Mouse (Mus musculus) midbrain, postnatal 0 days (tissue): ENCODE data around the gene Elf3. TPM values are rescaled to one million over a fixed set of nuclear protein-coding genes. Genes with fewer than 3 reads are reported as not detected.
"Not testable (repeated sequence)": the region's sequence is repeated elsewhere in the genome, so short reads cannot be mapped to it uniquely, and the experiment has no call there.

ENCODE experiments used
- ATAC-seq: fragments of 200-750 bp; cut with Nextera tagmentation; 2 replicates; pipeline ENCODE4 v1.8.0; 2017; ENCODE audit warnings: moderate number of reproducible peaks, mild to moderate bottlenecking, moderate TSS enrichment, moderate library complexity; ENCODE audit not compliant: low FRiP score
- DNase-seq: peaks from one replicate; pipeline ENCODE4 v3.0.0-alpha.2; 2015; ENCODE audit warnings: low spot score
- H3K27ac ChIP-seq: fragments of 300-500 bp; sonication (generic); 2 replicates; pipeline ENCODE4 v1.5.1; 2014; ENCODE audit warnings: low read depth, mild to moderate bottlenecking, low read length, mixed read lengths
- H3K27me3 ChIP-seq: fragments of 300-500 bp; sonication (generic); 2 replicates; pipeline ENCODE4 v1.6.1; 2014; ENCODE audit warnings: low read length, control low read depth, mixed read lengths; ENCODE audit not compliant: insufficient read depth
- H3K36me3 ChIP-seq: fragments of 300-500 bp; sonication (generic); 2 replicates; pipeline ENCODE4 v1.6.1; 2014; ENCODE audit warnings: low read length, control low read depth, mixed read lengths; ENCODE audit not compliant: insufficient read depth
- H3K4me1 ChIP-seq: fragments of 300-500 bp; sonication (generic); 2 replicates; pipeline ENCODE4 v1.6.1; 2014; ENCODE audit warnings: mild to moderate bottlenecking, control low read depth, antibody characterized with exemption, low read length, mixed read lengths; ENCODE audit not compliant: insufficient read depth
- H3K4me2 ChIP-seq: fragments of 300-500 bp; sonication (generic); 2 replicates; pipeline ENCODE4 v1.6.1; 2014; ENCODE audit warnings: low read depth, mild to moderate bottlenecking, low read length, mixed read lengths; ENCODE audit not compliant: poor library complexity, severe bottlenecking
- H3K4me3 ChIP-seq: fragments of 300-500 bp; sonication (generic); 2 replicates; pipeline ENCODE4 v1.5.1; 2014; ENCODE audit warnings: low read depth, mild to moderate bottlenecking, low read length, moderate library complexity
- H3K9ac ChIP-seq: fragments of 300-500 bp; sonication (generic); replicated peaks from 2 replicates; pipeline ENCODE4 v1.6.1; 2014; ENCODE audit warnings: mild to moderate bottlenecking, low read length, moderate library complexity, mixed read lengths; ENCODE audit not compliant: poor library complexity, severe bottlenecking
- H3K9me3 ChIP-seq: fragments of 300-500 bp; sonication (generic); 2 replicates; pipeline ENCODE4 v1.6.1; 2016; ENCODE audit warnings: low read length, control low read depth
- CTCF ChIP-seq: IDR thresholded peaks from 2 replicates; pipeline ENCODE4 v1.5.1; 2016; ENCODE audit warnings: antibody characterized with exemption, mild to moderate bottlenecking
- WGBS: fragments of 180-500 bp; shearing (Covaris S2); extraction: QIAGEN DNeasy Blood & Tissue Kit; methylation state at CpG from one replicate; pipeline ENCODE4 v1.1.7; 2014; 5-methylcytosine and 5-hydroxymethylcytosine counted together
- polyA plus RNA-seq: library from polyadenylated mRNA; unstranded; fragments of >200 nt; fragmentation: Nextera tagmentation; extraction: Ambion mirVana; gene quantifications from 2 replicates; pipeline ENCODE4 v1.2.1, GENCODE M21; 2015
- total RNA-seq: library from RNA; depleted of rRNA; stranded (reverse); fragments of >200 nt; gene quantifications from 2 replicates; pipeline ENCODE4 v1.2.3, GENCODE M21; 2014

Gene Elf3
- total and polyA plus RNA-seq, 2 experiments from 2014 or later, result 0.60 to 0.77 TPM

GRCm38 (mm10) chr1:135250706-135251105, 7.7 kb downstream of the Elf3 start:
- Histone ChIP-seq H3K27me3 (no peaks in the 10 kb centered on the region), H3K4me1 (no peaks in the 10 kb centered on the region), H3K4me3 (no peak overlapping the region), H3K9ac (no peak overlapping the region), H3K36me3 (no peaks in the 10 kb centered on the region), H3K27ac (no peak overlapping the region), H3K9me3 (no peaks in the 10 kb centered on the region), H3K4me2 (no peak overlapping the region)
- TF ChIP-seq CTCF, result no peak
- ATAC-seq, result no peak
- no peak for DNase-seq
- WGBS, result 83% methylated on average over 2 of the region's 3 CpGs

DNA sequence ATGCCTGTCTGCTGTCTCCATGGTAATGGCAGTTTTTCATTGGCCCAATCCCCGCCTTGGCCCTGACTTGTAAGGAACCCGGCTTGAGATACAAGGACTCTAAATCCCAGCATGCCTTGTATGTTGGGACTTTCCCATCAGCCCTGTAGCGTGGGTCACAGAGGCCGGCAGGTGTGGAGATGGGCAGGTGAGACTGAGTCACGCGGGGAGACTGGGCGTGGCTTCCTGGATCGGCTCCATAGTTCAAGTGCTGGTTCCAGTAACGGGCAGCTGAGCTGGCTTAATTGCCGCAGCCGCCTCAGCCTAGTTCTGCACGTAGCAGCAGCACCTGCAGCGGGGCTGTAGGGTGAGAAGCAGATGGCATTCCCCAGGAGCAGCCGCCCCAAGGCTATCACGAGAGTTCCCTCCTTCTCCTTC, 9.9 kb downstream of the Elf3 start:
- Histone ChIP-seq H3K27ac (peak overlapping the region; percentile 60), H3K36me3 (no peaks in the 10 kb centered on the region), H3K27me3 (no peaks in the 10 kb centered on the region), H3K4me3 (peak overlapping the region; percentile 34), H3K9me3 (no peaks in the 10 kb centered on the region), H3K9ac (peak overlapping the region; percentile 42; the same call in 1 of the 2 replicates), H3K4me1 (no peaks in the 10 kb centered on the region), H3K4me2 (peak overlapping the region; percentile 47)
- TF ChIP-seq CTCF, result no peak
- ATAC-seq, result peak; percentile 93
- 6% methylated on average over 15 of the region's 15 CpGs for WGBS
- peak; percentile 84 for DNase-seq

- no peak overlapping the region for H3K4me2 ChIP-seq
- 87% methylated on average over 8 of the region's 8 CpGs for WGBS
Observed at GRCm38 (mm10) chr1:135244014-135244413, 14.4 kb downstream of the Elf3 start.

GRCm38 (mm10) chr1:135240206-135240605, 18.2 kb downstream of the Elf3 start:
- not testable (repeated sequence) for H3K9me3 ChIP-seq, H3K4me3 ChIP-seq, H3K4me1 ChIP-seq, H3K27me3 ChIP-seq, H3K36me3 ChIP-seq, H3K27ac ChIP-seq, H3K9ac ChIP-seq, H3K4me2 ChIP-seq, ATAC-seq, DNase-seq
- WGBS, result 89% methylated on average over 4 of the region's 4 CpGs

More at GRCm38 (mm10) chr1:135244014-135244413, 14.4 kb downstream of the Elf3 start:
- Histone ChIP-seq H3K9me3 (no peaks in the 10 kb centered on the region), H3K36me3 (no peaks in the 10 kb centered on the region), H3K27me3 (no peaks in the 10 kb centered on the region), H3K27ac (no peak overlapping the region), H3K4me1 (no peaks in the 10 kb centered on the region), H3K4me3 (no peak overlapping the region), H3K9ac (no peak overlapping the region)
- ATAC-seq (no peak), DNase-seq (no peak)
- TF ChIP-seq CTCF, result no peak

DNA sequence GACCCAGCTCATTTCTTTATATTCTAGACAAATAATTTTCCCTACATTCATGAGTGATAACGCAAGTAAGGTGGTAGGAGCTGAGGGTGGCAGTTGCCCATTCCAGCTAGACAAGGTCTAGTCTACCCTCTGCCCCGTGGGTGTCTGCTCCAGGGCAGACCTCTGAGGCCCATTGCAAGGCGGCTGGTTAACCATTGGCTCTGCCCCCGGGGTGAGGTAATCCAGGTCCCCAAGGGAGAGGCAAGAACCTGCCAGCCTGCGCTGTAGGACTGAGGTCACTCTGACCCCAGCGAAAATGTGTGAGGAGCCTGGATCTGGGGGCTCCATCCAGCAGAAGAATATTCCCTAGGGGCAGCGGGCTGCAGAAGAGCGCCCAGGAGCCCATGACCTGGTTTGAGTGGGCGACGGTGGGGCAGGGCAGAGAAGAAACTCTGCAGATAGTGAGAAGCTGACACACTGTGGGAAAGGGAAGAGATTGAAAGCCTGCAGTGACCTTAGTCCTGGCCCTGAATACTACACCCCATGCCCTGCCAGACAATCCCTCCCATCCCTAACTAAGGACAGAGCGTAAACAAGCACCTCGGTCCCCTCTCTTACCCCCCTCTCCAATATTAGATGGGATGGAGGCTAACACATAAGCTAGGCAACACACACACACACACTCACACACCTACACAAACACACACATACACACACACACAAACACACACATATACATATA, 21.1 kb downstream of the Elf3 start:
- Histone ChIP-seq H3K4me3 (no peak overlapping the region), H3K4me2 (no peak overlapping the region), H3K9ac (no peak overlapping the region), H3K36me3 (no peaks in the 10 kb centered on the region), H3K9me3 (no peaks in the 10 kb centered on the region), H3K27ac (no peak overlapping the region), H3K4me1 (no peaks in the 10 kb centered on the region), H3K27me3 (no peaks in the 10 kb centered on the region)
- 71% methylated on average over 12 of the region's 12 CpGs for WGBS
- DNase-seq (no peak), ATAC-seq (no peak)
- TF ChIP-seq CTCF, result no peak

DNA sequence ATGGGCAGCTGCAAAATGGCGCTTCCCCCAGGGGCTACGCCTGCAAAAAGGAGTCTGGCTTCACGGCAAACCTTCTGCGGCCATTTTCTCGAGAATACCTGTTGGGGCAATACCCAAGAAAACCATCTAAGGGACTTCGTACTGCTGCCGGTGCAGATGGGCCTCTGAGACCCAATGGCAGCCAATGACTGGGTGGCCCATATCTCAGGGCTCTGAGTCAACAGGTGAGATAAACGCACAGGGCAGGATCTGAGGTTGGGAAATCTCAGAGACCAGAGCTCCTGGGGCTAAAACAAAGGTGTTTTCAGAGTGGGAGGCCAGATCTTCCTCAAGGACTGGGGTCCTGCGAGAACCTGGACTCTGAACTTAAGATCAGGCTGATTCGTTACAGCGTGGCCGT, 23.6 kb downstream of the Elf3 start:
- no peak for TF ChIP-seq CTCF
- H3K27ac ChIP-seq, result no peak overlapping the region
- H3K36me3 ChIP-seq, result no peaks in the 10 kb centered on the region
- H3K4me1 ChIP-seq, result no peaks in the 10 kb centered on the region
- no peak overlapping the region for H3K4me2 ChIP-seq
- H3K9me3 ChIP-seq, result no peaks in the 10 kb centered on the region
- no peak overlapping the region for H3K4me3 ChIP-seq
- H3K9ac ChIP-seq, result no peak overlapping the region
- no peaks in the 10 kb centered on the region for H3K27me3 ChIP-seq
- no peak for DNase-seq
- no peak for ATAC-seq
- 89% methylated on average over 12 of the region's 12 CpGs for WGBS
